Mouse (Mus musculus) MEL (cell line): ENCODE measurements around the gene Zfp827. TPM values are rescaled to one million over a fixed set of nuclear protein-coding genes. Genes with fewer than 3 reads are reported as not detected.

Experiments
- DNase-seq: peaks from one replicate; pipeline ENCODE4 v3.0.0; 2011; ENCODE audit warnings: low read depth, low spot score
- H3K27ac ChIP-seq: 2 replicates; pipeline ENCODE4 v1.5.1; 2012; ENCODE audit warnings: low read depth, mild to moderate bottlenecking, control low read depth, low read length, moderate library complexity; ENCODE audit not compliant: control insufficient read depth
- H3K27me3 ChIP-seq, 2 experiments: fragments of 150-350 bp in 1 of 2; sonication (generic) in 1 of 2; 2 replicates each; pipeline ENCODE4 v1.6.1; 2012; ENCODE audit warnings: low read length in 2 of 2, mild to moderate bottlenecking in 2 of 2, improper control_type of control experiment in 1 of 2, moderate library complexity in 1 of 2; ENCODE audit not compliant: insufficient read depth in 2 of 2, control insufficient read depth in 1 of 2
- H3K36me3 ChIP-seq, 2 experiments: 2 replicates each; pipeline ENCODE4 v1.6.1; 2012 to 2014; ENCODE audit warnings: low read length in 2 of 2, improper control_type of control experiment in 1 of 2, inconsistent platforms in 1 of 2, mild to moderate bottlenecking in 1 of 2; ENCODE audit not compliant: insufficient read depth in 2 of 2, control insufficient read depth in 1 of 2
- H3K4me1 ChIP-seq, 2 experiments: fragments of 150-350 bp in 1 of 2; sonication (generic) in 1 of 2; 2 replicates each; pipeline ENCODE4 v1.6.1; 2012; ENCODE audit warnings: low read length in 2 of 2, improper control_type of control experiment in 1 of 2, mild to moderate bottlenecking in 1 of 2; ENCODE audit not compliant: insufficient read depth in 2 of 2, control insufficient read depth in 1 of 2
- H3K4me3 ChIP-seq, 2 experiments: fragments of 150-350 bp in 1 of 2; sonication (generic) in 1 of 2; 2 replicates each; pipeline ENCODE4 v1.5.1; 2012; ENCODE audit warnings: low read depth in 2 of 2, low read length in 2 of 2, mild to moderate bottlenecking in 2 of 2, moderate library complexity in 2 of 2, control low read depth in 1 of 2, improper control_type of control experiment in 1 of 2; ENCODE audit not compliant: control insufficient read depth in 1 of 2, insufficient read depth in 1 of 2
- H3K79me2 ChIP-seq: 2 replicates; pipeline ENCODE4 v1.6.1; 2012; ENCODE audit warnings: mild to moderate bottlenecking, low read length, moderate library complexity; ENCODE audit not compliant: control insufficient read depth, poor library complexity, insufficient read depth
- H3K9ac ChIP-seq: 2 replicates; pipeline ENCODE4 v1.6.1; 2012; ENCODE audit warnings: low read depth, mild to moderate bottlenecking, control low read depth, low read length, moderate library complexity; ENCODE audit not compliant: control insufficient read depth, poor library complexity, severe bottlenecking
- H3K9me3 ChIP-seq: fragments of 150-350 bp; sonication (generic); replicated peaks from 2 replicates; pipeline ENCODE4 v1.6.1; 2012; ENCODE audit warnings: mild to moderate bottlenecking, low read length, improper control_type of control experiment, moderate library complexity; ENCODE audit not compliant: insufficient read depth
- BHLHE40 ChIP-seq: IDR thresholded peaks from 2 replicates; pipeline ENCODE4 v1.6.1; 2012; ENCODE audit warnings: low read depth, mild to moderate bottlenecking, inconsistent platforms, low read length, improper control_type of control experiment, borderline replicate concordance
- CHD1 ChIP-seq: IDR thresholded peaks from 2 replicates; pipeline ENCODE4 v1.6.1; 2012; ENCODE audit warnings: low read depth, mild to moderate bottlenecking, inconsistent platforms, low read length, improper control_type of control experiment
- ELF1 ChIP-seq: IDR thresholded peaks from 2 replicates; pipeline ENCODE4 v1.6.1; 2014; ENCODE audit warnings: low read depth, mild to moderate bottlenecking, inconsistent platforms, low read length, improper control_type of control experiment, moderate library complexity
- EP300 ChIP-seq, 2 experiments: IDR thresholded peaks; 2 replicates each; pipeline ENCODE4 v1.6.1; 2011; ENCODE audit warnings: improper control_type of control experiment in 2 of 2, low read length in 2 of 2, low read depth in 1 of 2, mild to moderate bottlenecking in 1 of 2
- ETS1 ChIP-seq: IDR thresholded peaks from 2 replicates; pipeline ENCODE4 v1.6.1; 2012; ENCODE audit warnings: low read depth, mild to moderate bottlenecking, inconsistent platforms, low read length, improper control_type of control experiment, moderate library complexity
- HCFC1 ChIP-seq: IDR thresholded peaks from 2 replicates; pipeline ENCODE4 v1.6.1; 2012; ENCODE audit warnings: low read depth, mild to moderate bottlenecking, inconsistent platforms, low read length, improper control_type of control experiment, moderate library complexity
- JUND ChIP-seq: IDR thresholded peaks from 2 replicates; pipeline ENCODE4 v1.6.1; 2011; ENCODE audit warnings: low read depth, mild to moderate bottlenecking, improper control_type of control experiment, low read length
- MAFK ChIP-seq: IDR thresholded peaks from 2 replicates; pipeline ENCODE4 v1.6.1; 2011; ENCODE audit warnings: low read depth, mild to moderate bottlenecking, low read length, improper control_type of control experiment, borderline replicate concordance
- MYB ChIP-seq: IDR thresholded peaks from 2 replicates; pipeline ENCODE4 v1.6.1; 2011; ENCODE audit warnings: mild to moderate bottlenecking, low read depth, low read length, improper control_type of control experiment
- NELFE ChIP-seq: IDR thresholded peaks from 2 replicates; pipeline ENCODE4 v1.6.1; 2011; ENCODE audit warnings: low read depth, low read length, improper control_type of control experiment
- NRF1 ChIP-seq: IDR thresholded peaks from 2 replicates; pipeline ENCODE4 v1.6.1; 2014; ENCODE audit warnings: low read depth, mild to moderate bottlenecking, inconsistent platforms, low read length, improper control_type of control experiment, moderate library complexity; ENCODE audit not compliant: poor library complexity, insufficient read depth, severe bottlenecking
- RCOR1 ChIP-seq: IDR thresholded peaks from 2 replicates; pipeline ENCODE4 v1.6.1; 2012; ENCODE audit warnings: low read depth, mild to moderate bottlenecking, inconsistent platforms, low read length, improper control_type of control experiment
- SMC3 ChIP-seq: IDR thresholded peaks from 2 replicates; pipeline ENCODE4 v1.6.1; 2011; ENCODE audit warnings: low read depth, low read length, improper control_type of control experiment
- TAL1 ChIP-seq: IDR thresholded peaks from 2 replicates; pipeline ENCODE4 v1.6.1; 2012; ENCODE audit warnings: mild to moderate bottlenecking, inconsistent platforms, low read length, moderate library complexity, mixed read lengths
- TCF12 ChIP-seq: IDR thresholded peaks from 2 replicates; pipeline ENCODE4 v1.6.1; 2014; ENCODE audit warnings: low read depth, mild to moderate bottlenecking, inconsistent platforms, low read length, improper control_type of control experiment, moderate library complexity
- UBTF ChIP-seq: IDR thresholded peaks from 2 replicates; pipeline ENCODE4 v1.6.1; 2012; ENCODE audit warnings: low read depth, mild to moderate bottlenecking, inconsistent platforms, low read length, improper control_type of control experiment, moderate library complexity, borderline replicate concordance; ENCODE audit not compliant: insufficient read depth
- USF1 ChIP-seq: IDR thresholded peaks from 2 replicates; pipeline ENCODE4 v1.6.1; 2014; ENCODE audit warnings: low read depth, mild to moderate bottlenecking, inconsistent platforms, low read length, improper control_type of control experiment, moderate library complexity
- ZC3H11A ChIP-seq: IDR thresholded peaks from 2 replicates; pipeline ENCODE4 v1.6.1; 2012; ENCODE audit warnings: low read depth, mild to moderate bottlenecking, inconsistent platforms, low read length, improper control_type of control experiment
- polyA plus RNA-seq, 2 experiments: library from polyadenylated mRNA; stranded (reverse) in 1 of 2; unstranded in 1 of 2; fragments of >175 nt in 1 of 2; fragments of >200 nt in 1 of 2; gene quantifications; 2 replicates each; pipeline versions ENCODE4 v1.2.1 to v1.2.4; 2012; ENCODE audit warnings: low replicate concordance in 2 of 2, low read depth in 1 of 2; ENCODE audit not compliant: insufficient read length in 2 of 2, insufficient read depth in 1 of 2, missing spikeins in 1 of 2
- total RNA-seq: library from RNA; depleted of rRNA; stranded (reverse); fragments of 300-350 nt; gene quantifications from 2 replicates; pipeline ENCODE4 v1.2.3, GENCODE M21; 2012

Zfp827 gene
- total and polyA plus RNA-seq, 3 experiments: not detected

- no peak overlapping the region for H3K9ac ChIP-seq
- H3K79me2 ChIP-seq: no peaks in the 10 kb centered on the region
- H3K36me3 ChIP-seq: no peaks in the 10 kb centered on the region
- DNase-seq: no peak
- TF ChIP-seq ELF1: no peak
- TF ChIP-seq NELFE: no peak
- TF ChIP-seq HCFC1: no peak
- H3K4me3 ChIP-seq: no peak overlapping the region
- no peaks in the 10 kb centered on the region for H3K27me3 ChIP-seq
- no peak overlapping the region for H3K27ac ChIP-seq
- H3K4me1 ChIP-seq: no peaks in the 10 kb centered on the region
- no peaks in the 10 kb centered on the region for H3K9me3 ChIP-seq
Measured at GRCm38 (mm10) chr8:79077256-79077655, 49.0 kb downstream of the Zfp827 start.

- no peak for DNase-seq
- H3K27me3 ChIP-seq: no peaks in the 10 kb centered on the region
- H3K9ac ChIP-seq: no peak overlapping the region
- no peak overlapping the region for H3K4me3 ChIP-seq
- H3K79me2 ChIP-seq: no peaks in the 10 kb centered on the region
- no peaks in the 10 kb centered on the region for H3K9me3 ChIP-seq
- H3K36me3 ChIP-seq: no peaks in the 10 kb centered on the region
- no peak for TF ChIP-seq CHD1
- TF ChIP-seq UBTF: no peak
- TF ChIP-seq SMC3: no peak
- no peak for TF ChIP-seq USF1
- no peak for TF ChIP-seq MAFK
- no peak for TF ChIP-seq RCOR1
- no peak for TF ChIP-seq JUND
- TF ChIP-seq ZC3H11A: no peak
- TF ChIP-seq NRF1: no peak
- H3K27ac ChIP-seq: no peak overlapping the region
- H3K4me1 ChIP-seq: no peaks in the 10 kb centered on the region
Measured at GRCm38 (mm10) chr8:79078556-79079195, 50.4 kb downstream of the Zfp827 start.

- Histone ChIP-seq H3K79me2 (no peaks in the 10 kb centered on the region), H3K9me3 (no peaks in the 10 kb centered on the region), H3K27ac (no peak overlapping the region), H3K4me1 (no peaks in the 10 kb centered on the region), H3K36me3 (no peaks in the 10 kb centered on the region), H3K27me3 (no peaks in the 10 kb centered on the region), H3K4me3 (no peak overlapping the region), H3K9ac (no peak overlapping the region)
- no peak for TF ChIP-seq TAL1
- no peak for TF ChIP-seq BHLHE40
- no peak for TF ChIP-seq MYB
- no peak for TF ChIP-seq MAFK
- TF ChIP-seq JUND: no peak
- TF ChIP-seq EP300 (IDR thresholded peaks at IDR 0.05; ENCODE audit: low read depth in 1 of 2, low read length in 2 of 2): no peak
- no peak for TF ChIP-seq HCFC1
- no peak for TF ChIP-seq SMC3
- no peak for TF ChIP-seq ETS1
- TF ChIP-seq UBTF: no peak
- TF ChIP-seq TCF12: no peak
- no peak for DNase-seq
Measured at GRCm38 (mm10) chr8:79079196-79079561, 50.9 kb downstream of the Zfp827 start.
